Comparison of ENCODE assay signal across 12 mouse cellular contexts in genomic region chr3:153176325-153176724, GRCm38 (mm10).
DNase-seq lines count a peak whose midpoint lies in the region; ATAC-seq and TF ChIP-seq lines count a peak whose summit lies in the region.
"Had no signal": no experiment of that assay in that cellular context is flagged by ENCODE, and none has a peak within 500 bp of the region (broad histone marks: within the 10 kb centered on the region; RNA-seq: fewer than 3 reads in every experiment).

No protein-coding gene starts in this region.

- 0 out of 2 replicates have a peak, but pooled peaks have one; percentile 9 for TF ChIP-seq CTCF in intestine, postnatal 0 days (IDR thresholded peaks at IDR 0.05; ENCODE audit: low read depth)
- TF ChIP-seq CTCF in MEL (IDR thresholded peaks at IDR 0.05 in 2 of 3, conservative IDR thresholded peaks at IDR 0.05 in 1 of 3; ENCODE audit: control insufficient read depth in 1 of 3, insufficient read depth in 1 of 3, low read depth in 2 of 3, low read length in 3 of 3, poor library complexity in 1 of 3, severe bottlenecking in 1 of 3), result peak in 2 of 3 experiments; percentile 3 to 20; a peak in 2 of 6 replicates

- no peak overlapping the region for H3K9ac ChIP-seq in intestine, postnatal 0 days (ENCODE audit: low read depth, low read length)
- H3K9ac ChIP-seq in intestine, embryonic 16.5 days (ENCODE audit: low read depth, low read length), result no peak overlapping the region
- H3K9ac ChIP-seq in MEL (ENCODE audit: control insufficient read depth, low read depth, low read length, poor library complexity, severe bottlenecking), result no peak overlapping the region
- H3K9ac ChIP-seq in forebrain, embryonic 13.5 days, result no peak overlapping the region
- H3K9ac ChIP-seq in heart, embryonic 12.5 days, result no peak overlapping the region

- no peaks in the 10 kb centered on the region for H3K79me2 ChIP-seq in MEL (ENCODE audit: control insufficient read depth, insufficient read depth, low read length, poor library complexity)

- 62% methylated on average over 6 of the region's 6 CpGs for WGBS in intestine, postnatal 0 days
- WGBS in intestine, embryonic 16.5 days, result 58% methylated on average over 6 of the region's 6 CpGs
- 32% methylated on average over 6 of the region's 6 CpGs for WGBS in forebrain, embryonic 13.5 days
- whole genome bisulfite sequencing in heart, embryonic 12.5 days, result 55% methylated on average over 6 of the region's 6 CpGs

- no peak for DNase-seq in MEL (ENCODE audit: low read depth, low spot score)
- DNase-seq in lung, postnatal 10 days, result peak; percentile 25
- DNase-seq in adrenal gland, postnatal 10 days, result no peak
- DNase-seq in cerebellum, postnatal 4 days (ENCODE audit: low spot score in 2 of 2), result no peak
- DNase-seq: cerebellum, adult 18-20 months; kidney, postnatal 14 days; right cerebral cortex, postnatal 4 days had no signal

- H3K4me3 ChIP-seq in intestine, postnatal 0 days (ENCODE audit: low read depth, low read length), result no peak overlapping the region
- no peak overlapping the region for H3K4me3 ChIP-seq in intestine, embryonic 16.5 days (ENCODE audit: low read length)
- no peak overlapping the region for H3K4me3 ChIP-seq in MEL (ENCODE audit: control insufficient read depth in 1 of 2, insufficient read depth in 1 of 2, low read depth in 2 of 2, low read length in 2 of 2)
- no peak overlapping the region for H3K4me3 ChIP-seq in forebrain, embryonic 13.5 days
- H3K4me3 ChIP-seq in heart, embryonic 12.5 days, result no peak overlapping the region

- TF ChIP-seq EP300 in MEL (IDR thresholded peaks at IDR 0.05; ENCODE audit: low read depth in 1 of 2, low read length in 2 of 2), result no peak

- no peaks in the 10 kb centered on the region for H3K9me3 ChIP-seq in intestine, postnatal 0 days (ENCODE audit: control insufficient read depth)
- no peaks in the 10 kb centered on the region for H3K9me3 ChIP-seq in intestine, embryonic 16.5 days (ENCODE audit: control insufficient read depth, low read length)
- H3K9me3 ChIP-seq in MEL (replicated peaks; ENCODE audit: insufficient read depth, low read length), result no peaks in the 10 kb centered on the region
- H3K9me3 ChIP-seq in forebrain, embryonic 13.5 days (replicated peaks), result no peaks in the 10 kb centered on the region
- no peaks in the 10 kb centered on the region for H3K9me3 ChIP-seq in heart, embryonic 12.5 days (replicated peaks)

- no peaks in the 10 kb centered on the region for H3K27me3 ChIP-seq in intestine, postnatal 0 days (replicated peaks; ENCODE audit: control insufficient read depth, insufficient read depth, low read length)
- H3K27me3 ChIP-seq in intestine, embryonic 16.5 days (replicated peaks; ENCODE audit: control insufficient read depth, insufficient read depth, low read length), result no peaks in the 10 kb centered on the region
- peaks cover 0 to 1% of the 10 kb centered on the region in 2 experiments; a peak in 3 of 4 replicates for H3K27me3 ChIP-seq in MEL (ENCODE audit: control insufficient read depth in 1 of 2, insufficient read depth in 2 of 2, low read length in 2 of 2)
- no peaks in the 10 kb centered on the region for H3K27me3 ChIP-seq in forebrain, embryonic 13.5 days
- H3K27me3 ChIP-seq in heart, embryonic 12.5 days (replicated peaks), result no peaks in the 10 kb centered on the region

- ATAC-seq in intestine, postnatal 0 days, result no peak
- ATAC-seq in intestine, embryonic 16.5 days, result no peak
- ATAC-seq in forebrain, embryonic 13.5 days, result peak; percentile 58
- no peak for ATAC-seq in heart, embryonic 12.5 days (ENCODE audit: insufficient number of reproducible peaks, low FRiP score)
- ATAC-seq: CD4-positive, CD25-positive, alpha-beta regulatory T cell, adult 4 months had no signal

- H3K27ac ChIP-seq in intestine, postnatal 0 days (ENCODE audit: low read depth, low read length), result no peak overlapping the region
- no peak overlapping the region for H3K27ac ChIP-seq in intestine, embryonic 16.5 days (ENCODE audit: low read length)
- no peak overlapping the region for H3K27ac ChIP-seq in MEL (ENCODE audit: control insufficient read depth, low read depth, low read length)
- H3K27ac ChIP-seq in forebrain, embryonic 13.5 days, result no peak overlapping the region
- H3K27ac ChIP-seq in heart, embryonic 12.5 days (ENCODE audit: poor library complexity, severe bottlenecking), result no peak overlapping the region

- H3K4me2 ChIP-seq in intestine, postnatal 0 days (replicated peaks; ENCODE audit: low read depth), result no peak overlapping the region
- H3K4me2 ChIP-seq in intestine, embryonic 16.5 days (ENCODE audit: low read depth, low read length), result no peak overlapping the region
- H3K4me2 ChIP-seq in forebrain, embryonic 13.5 days, result no peak overlapping the region
- H3K4me2 ChIP-seq in heart, embryonic 12.5 days, result no peak overlapping the region

- H3K36me3 ChIP-seq in intestine, postnatal 0 days (ENCODE audit: control insufficient read depth, insufficient read depth), result no peaks in the 10 kb centered on the region
- H3K36me3 ChIP-seq in intestine, embryonic 16.5 days (ENCODE audit: control insufficient read depth, insufficient read depth, low read length), result no peaks in the 10 kb centered on the region
- H3K36me3 ChIP-seq in MEL (ENCODE audit: control insufficient read depth in 1 of 2, insufficient read depth in 2 of 2, low read length in 2 of 2), result no peaks in the 10 kb centered on the region
- no peaks in the 10 kb centered on the region for H3K36me3 ChIP-seq in forebrain, embryonic 13.5 days (ENCODE audit: poor library complexity, severe bottlenecking)
- no peaks in the 10 kb centered on the region for H3K36me3 ChIP-seq in heart, embryonic 12.5 days

- TF ChIP-seq RAD21 in MEL (IDR thresholded peaks at IDR 0.05; ENCODE audit: low read depth, low read length), result no peak

- TF ChIP-seq POLR2A in MEL (IDR thresholded peaks at IDR 0.05; ENCODE audit: control insufficient read depth in 1 of 2, insufficient read depth in 1 of 2, low read depth in 1 of 2, low read length in 2 of 2, poor library complexity in 1 of 2), result no peak

- no peaks in the 10 kb centered on the region for H3K4me1 ChIP-seq in intestine, postnatal 0 days (replicated peaks; ENCODE audit: control insufficient read depth, insufficient read depth, low read length)
- H3K4me1 ChIP-seq in intestine, embryonic 16.5 days (ENCODE audit: control insufficient read depth, insufficient read depth, low read length), result no peaks in the 10 kb centered on the region
- no peaks in the 10 kb centered on the region for H3K4me1 ChIP-seq in MEL (ENCODE audit: control insufficient read depth in 1 of 2, insufficient read depth in 2 of 2, low read length in 2 of 2)
- H3K4me1 ChIP-seq in forebrain, embryonic 13.5 days, result peaks cover 10% of the 10 kb centered on the region
- no peaks in the 10 kb centered on the region for H3K4me1 ChIP-seq in heart, embryonic 12.5 days (replicated peaks)

TF ChIP-seq in MEL, 35 proteins besides CTCF, POLR2A, EP300 and RAD21:
- TF ChIP-seq KAT2A (conservative IDR thresholded peaks at IDR 0.05; ENCODE audit: low read depth, low read length) (no peak), MXI1 (IDR thresholded peaks at IDR 0.05; ENCODE audit: low read depth, low read length) (no peak), SIN3A (IDR thresholded peaks at IDR 0.05; ENCODE audit: low read length) (no peak), SMC3 (IDR thresholded peaks at IDR 0.05; ENCODE audit: low read depth, low read length) (no peak), BHLHE40 (IDR thresholded peaks at IDR 0.05; ENCODE audit: borderline replicate concordance, low read depth, low read length) (no peak), TBP (IDR thresholded peaks at IDR 0.05; ENCODE audit: low read depth, low read length) (no peak), UBTF (IDR thresholded peaks at IDR 0.05; ENCODE audit: borderline replicate concordance, insufficient read depth, low read depth, low read length) (no peak), MAZ (IDR thresholded peaks at IDR 0.05; ENCODE audit: low read depth, low read length) (no peak), E2F4 (IDR thresholded peaks at IDR 0.05; ENCODE audit: borderline replicate concordance, low read depth, low read length) (no peak), ETS1 (IDR thresholded peaks at IDR 0.05; ENCODE audit: low read depth, low read length) (no peak), ZKSCAN1 (IDR thresholded peaks at IDR 0.05; ENCODE audit: low read depth, low read length) (no peak), GABPA (IDR thresholded peaks at IDR 0.05; ENCODE audit: low read depth, low read length) (no peak), GATA1 (IDR thresholded peaks at IDR 0.05; ENCODE audit: low read depth, low read length) (no peak), ELF1 (IDR thresholded peaks at IDR 0.05; ENCODE audit: low read depth, low read length) (no peak)
